Mouse (Mus musculus) heart, postnatal 0 days (tissue): ENCODE measurements around the gene Jpt2. TPM values are rescaled to one million over a fixed set of nuclear protein-coding genes. Genes with fewer than 3 reads are reported as not detected.

ENCODE experiments used
- ATAC-seq: fragments of 200-750 bp; cut with Nextera tagmentation; 2 replicates; pipeline ENCODE4 v1.8.0; 2017; ENCODE audit warnings: low read depth, moderate number of reproducible peaks, moderate library complexity; ENCODE audit not compliant: insufficient read depth
- DNase-seq: peaks from one replicate; pipeline ENCODE4 v3.0.0-alpha.2; 2016; ENCODE audit warnings: low spot score
- H3K27ac ChIP-seq: fragments of 300-500 bp; sonication (generic); 2 replicates; pipeline ENCODE4 v1.5.1; 2014; ENCODE audit warnings: low read depth, mild to moderate bottlenecking
- H3K27me3 ChIP-seq: fragments of 300-500 bp; sonication (generic); 2 replicates; pipeline ENCODE4 v1.6.1; 2014; ENCODE audit warnings: low read length, mixed read lengths; ENCODE audit not compliant: control insufficient read depth, insufficient read depth
- H3K36me3 ChIP-seq: fragments of 300-500 bp; sonication (generic); replicated peaks from 2 replicates; pipeline ENCODE4 v1.6.1; 2014; ENCODE audit warnings: low read length, mixed read lengths; ENCODE audit not compliant: control insufficient read depth, insufficient read depth
- H3K4me1 ChIP-seq: fragments of 300-500 bp; sonication (generic); 2 replicates; pipeline ENCODE4 v1.6.1; 2014; ENCODE audit warnings: antibody characterized with exemption; ENCODE audit not compliant: control insufficient read depth, insufficient read depth
- H3K4me2 ChIP-seq: fragments of 300-500 bp; sonication (generic); 2 replicates; pipeline ENCODE4 v1.6.1; 2014; ENCODE audit warnings: low read depth, mild to moderate bottlenecking, low read length, moderate library complexity
- H3K4me3 ChIP-seq: fragments of 300-500 bp; sonication (generic); 2 replicates; pipeline ENCODE4 v1.5.1; 2014; ENCODE audit warnings: low read depth, low read length
- H3K9ac ChIP-seq: fragments of 300-500 bp; sonication (generic); replicated peaks from 2 replicates; pipeline ENCODE4 v1.6.1; 2014; ENCODE audit warnings: low read depth, low read length, mixed read lengths
- H3K9me3 ChIP-seq: fragments of 300-500 bp; sonication (generic); replicated peaks from 2 replicates; pipeline ENCODE4 v1.6.1; 2016; ENCODE audit warnings: low read length; ENCODE audit not compliant: control insufficient read depth
- CTCF ChIP-seq: IDR thresholded peaks from 2 replicates; pipeline ENCODE4 v1.5.1; 2016; ENCODE audit warnings: antibody characterized with exemption, control low read depth, low read depth
- EP300 ChIP-seq: IDR thresholded peaks from 2 replicates; pipeline ENCODE4 v1.6.1; 2016; ENCODE audit warnings: antibody characterized with exemption, low read depth
- WGBS: fragments of 180-500 bp; shearing (Covaris S2); extraction: QIAGEN DNeasy Blood & Tissue Kit; methylation state at CpG from one replicate; pipeline ENCODE4 v1.1.7; 2014; 5-methylcytosine and 5-hydroxymethylcytosine counted together
- polyA plus RNA-seq: library from polyadenylated mRNA; unstranded; fragments of >200 nt; fragmentation: Nextera tagmentation; extraction: Ambion mirVana; gene quantifications from 2 replicates; pipeline ENCODE4 v1.2.1, GENCODE M21; 2015
- total RNA-seq: library from RNA; depleted of rRNA; stranded (reverse); fragments of >200 nt; gene quantifications from 2 replicates; pipeline ENCODE4 v1.2.3, GENCODE M21; 2014; ENCODE audit warnings: low replicate concordance

Jpt2 gene
- total and polyA plus RNA-seq, 2 experiments from 2014 or later, result 21.2 to 22.4 TPM

DNA sequence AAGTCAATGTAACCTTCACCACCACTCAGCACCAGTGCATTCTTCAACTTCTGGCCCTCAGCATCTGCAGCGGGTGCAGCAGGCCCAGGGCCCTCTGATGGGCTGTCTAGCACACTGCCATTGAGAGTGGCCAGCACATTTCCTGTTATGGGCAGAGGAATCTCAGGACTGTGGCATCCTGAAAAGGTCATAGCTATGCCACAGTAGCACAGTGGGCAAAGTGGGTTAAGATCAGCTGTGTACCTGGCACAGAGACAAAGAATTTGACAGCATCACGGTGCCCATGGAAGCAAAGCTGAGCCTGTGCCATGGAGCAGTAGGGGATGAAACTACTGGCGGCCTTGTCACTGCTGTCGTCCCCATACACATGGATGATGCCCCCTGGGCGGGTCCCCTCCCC, 61.3 kb downstream of the Jpt2 start:
- H3K4me2 ChIP-seq, result no peak overlapping the region
- H3K4me1 ChIP-seq, result peaks cover 17% of the 10 kb centered on the region; the same call in 1 of the 2 replicates
- no peaks in the 10 kb centered on the region for H3K27me3 ChIP-seq
- peak; percentile 60 for DNase-seq
- peak overlapping the region; percentile 73 for H3K27ac ChIP-seq
- TF ChIP-seq CTCF, result no peak
- peak; percentile 36; the same call in 1 of the 2 replicates for TF ChIP-seq EP300
- no peak overlapping the region for H3K4me3 ChIP-seq
- no peak overlapping the region for H3K9ac ChIP-seq
- H3K36me3 ChIP-seq, result peaks cover 64% of the 10 kb centered on the region
- 52% methylated on average over 5 of the region's 5 CpGs for WGBS
- ATAC-seq, result peak; percentile 78
- H3K9me3 ChIP-seq, result no peaks in the 10 kb centered on the region

DNA sequence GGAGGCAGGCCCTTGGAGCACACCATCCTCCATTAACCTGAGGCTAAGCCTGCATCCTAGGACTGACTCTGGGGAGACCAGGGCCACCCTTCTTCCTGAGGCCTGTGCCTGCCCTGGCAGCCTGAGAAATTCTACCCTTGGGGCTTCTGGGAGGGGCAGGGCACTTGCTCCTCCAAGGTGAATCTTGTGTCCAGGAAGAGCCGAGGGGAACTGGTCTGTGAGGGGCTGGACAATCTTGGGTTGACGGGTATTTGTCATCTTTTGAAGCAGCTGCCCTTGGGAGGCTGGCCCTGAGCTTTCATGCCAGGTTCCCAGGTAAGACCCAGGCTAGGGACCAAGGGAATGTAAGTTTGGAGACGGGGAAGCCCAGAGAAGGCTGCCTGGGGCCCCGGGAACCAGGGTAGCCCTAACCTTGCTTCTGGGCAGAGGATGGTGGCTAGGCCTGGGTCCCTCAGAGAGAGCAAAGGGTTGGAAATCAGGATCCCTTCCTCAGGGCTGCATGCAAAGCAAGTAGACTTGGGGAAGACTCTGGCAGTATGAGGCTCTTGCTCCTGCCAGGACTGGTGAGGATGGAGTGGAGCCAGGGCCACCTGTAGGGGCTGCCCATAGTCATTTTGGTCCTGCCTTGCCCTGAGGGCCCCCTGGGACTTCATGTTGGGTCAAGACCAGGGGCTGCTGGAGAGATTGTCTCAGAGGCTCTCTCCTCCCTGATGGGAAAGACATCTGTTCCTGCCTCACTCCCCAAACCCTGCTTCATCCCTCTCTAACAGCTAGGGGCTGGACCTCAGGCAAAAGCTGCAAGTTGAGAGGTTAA, 62.2 kb downstream of the Jpt2 start:
- ATAC-seq, result no peak
- Histone ChIP-seq H3K36me3 (peaks cover 59% of the 10 kb centered on the region), H3K9ac (no peak overlapping the region), H3K4me1 (peaks cover 20% of the 10 kb centered on the region; the same call in 1 of the 2 replicates), H3K27me3 (no peaks in the 10 kb centered on the region), H3K4me3 (no peak overlapping the region), H3K9me3 (no peaks in the 10 kb centered on the region), H3K27ac (peak overlapping the region; percentile 73), H3K4me2 (no peak overlapping the region)
- no peak for DNase-seq
- WGBS, result 74% methylated on average over 4 of the region's 4 CpGs
- no peak for TF ChIP-seq CTCF
- no peak for TF ChIP-seq EP300

DNA sequence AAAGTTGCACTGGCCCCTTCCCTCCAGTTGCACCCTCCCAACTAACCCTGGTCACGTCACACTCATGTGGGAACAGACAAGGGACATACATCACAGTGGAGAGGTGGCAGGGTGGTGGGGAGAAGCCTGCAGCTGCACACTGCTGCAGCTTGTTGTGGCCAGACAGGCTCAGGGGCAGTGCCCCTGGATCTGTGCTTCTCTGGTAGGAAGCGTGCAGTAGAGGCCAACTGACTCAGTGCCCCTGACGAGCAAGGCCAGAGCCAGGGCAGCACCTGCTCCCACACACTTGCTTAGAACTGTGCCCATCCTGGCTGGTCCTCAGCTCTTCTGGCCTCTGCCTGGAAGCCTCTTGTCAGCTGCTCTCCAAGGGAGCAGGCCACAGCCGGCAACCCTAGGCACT, 62.9 kb downstream of the Jpt2 start:
- no peak overlapping the region for H3K9ac ChIP-seq
- peaks cover 59% of the 10 kb centered on the region for H3K36me3 ChIP-seq
- H3K27ac ChIP-seq, result no peak overlapping the region
- H3K9me3 ChIP-seq, result no peaks in the 10 kb centered on the region
- ATAC-seq (no peak), DNase-seq (no peak)
- no peak for TF ChIP-seq EP300
- TF ChIP-seq CTCF, result no peak
- no peaks in the 10 kb centered on the region for H3K27me3 ChIP-seq
- no peak overlapping the region for H3K4me3 ChIP-seq
- 75% methylated on average over 4 of the region's 4 CpGs for WGBS
- peaks cover 20% of the 10 kb centered on the region; the same call in 1 of the 2 replicates for H3K4me1 ChIP-seq
- no peak overlapping the region for H3K4me2 ChIP-seq

DNA sequence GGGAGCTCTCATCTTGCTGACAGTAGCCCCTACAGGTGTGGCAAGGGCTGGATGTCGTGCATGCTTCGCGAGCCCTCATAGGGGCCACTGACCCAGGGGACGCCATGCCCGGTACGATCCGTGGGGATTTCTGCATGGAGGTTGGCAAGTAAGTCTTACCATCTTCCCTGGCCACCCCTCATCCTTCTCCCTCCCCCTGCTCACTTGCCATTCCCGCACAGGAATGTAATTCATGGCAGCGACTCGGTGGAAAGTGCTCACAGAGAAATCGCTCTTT, 63.6 kb downstream of the Jpt2 start:
- ATAC-seq (no peak), DNase-seq (no peak)
- TF ChIP-seq CTCF, result no peak
- no peak for TF ChIP-seq EP300
- WGBS, result 46% methylated on average over 11 of the region's 11 CpGs
- no peaks in the 10 kb centered on the region for H3K27me3 ChIP-seq
- peak overlapping the region; percentile 71 for H3K4me3 ChIP-seq
- peak overlapping the region; percentile 97 for H3K4me2 ChIP-seq
- no peaks in the 10 kb centered on the region for H3K9me3 ChIP-seq
- H3K4me1 ChIP-seq, result peaks cover 20% of the 10 kb centered on the region; the same call in 1 of the 2 replicates
- peaks cover 59% of the 10 kb centered on the region for H3K36me3 ChIP-seq
- peak overlapping the region; percentile 83 for H3K27ac ChIP-seq
- H3K9ac ChIP-seq, result peak overlapping the region; percentile 90

DNA sequence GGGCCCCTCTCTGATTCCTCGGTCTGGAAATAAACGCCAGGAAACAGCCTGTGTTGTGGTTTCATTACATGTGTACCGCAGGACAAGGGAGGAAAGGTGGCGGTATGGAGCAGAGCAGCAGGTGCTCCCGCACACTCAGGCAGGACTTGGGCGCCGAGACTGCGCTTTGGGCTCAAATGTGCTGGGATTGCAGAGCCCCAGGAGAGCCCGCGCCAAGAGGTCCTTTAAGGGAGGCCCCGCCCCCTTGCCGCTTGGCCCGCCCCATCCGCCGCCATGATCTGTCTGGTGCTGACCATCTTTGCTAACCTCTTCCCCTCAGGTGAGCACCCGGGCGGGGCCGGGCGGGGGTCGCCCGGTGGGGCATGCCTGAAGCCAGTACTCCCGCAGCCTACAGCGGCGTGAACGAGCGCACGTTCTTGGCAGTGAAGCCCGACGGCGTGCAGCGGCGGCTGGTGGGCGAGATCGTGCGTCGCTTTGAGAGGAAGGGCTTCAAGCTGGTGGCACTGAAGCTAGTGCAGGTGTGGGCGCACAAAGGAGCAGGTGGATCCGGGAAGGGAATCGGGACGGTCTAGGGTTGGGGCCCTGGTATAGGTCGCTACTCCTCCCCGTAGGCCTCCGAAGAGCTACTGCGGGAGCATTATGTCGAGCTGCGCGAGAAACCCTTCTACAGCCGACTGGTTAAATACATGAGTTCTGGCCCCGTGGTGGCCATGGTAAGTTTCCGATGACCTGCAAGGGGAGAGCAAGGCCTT, 64.1 kb downstream of the Jpt2 start, which contains the start of gene Nme3:
Nme3 (plus strand) TSS at position 260 of the 752 bp plus-strand sequence.
- H3K4me1 ChIP-seq, result peaks cover 20% of the 10 kb centered on the region; the same call in 1 of the 2 replicates
- H3K9ac ChIP-seq, result peak within 1 kb of the TSS; percentile 90
- H3K9me3 ChIP-seq, result no peaks in the 10 kb centered on the region
- WGBS, result 1% methylated on average over 50 of the region's 50 CpGs
- H3K4me3 ChIP-seq, result peak within 1 kb of the TSS; percentile 71
- peak; percentile 58 for DNase-seq
- peak within 1 kb of the TSS; percentile 97 for H3K4me2 ChIP-seq
- H3K36me3 ChIP-seq, result peaks cover 58% of the 10 kb centered on the region
- no peak for TF ChIP-seq CTCF
- TF ChIP-seq EP300, result no peak
- H3K27me3 ChIP-seq, result no peaks in the 10 kb centered on the region
- peak; percentile 47 for ATAC-seq
- H3K27ac ChIP-seq, result peak within 1 kb of the TSS; percentile 83
